Mouse (Mus musculus): Measurements from ENCODE around the gene Slc25a19. TPM values are rescaled to one million over a fixed set of nuclear protein-coding genes. Genes with fewer than 3 reads are reported as not detected.

Slc25a19 gene
- polyA plus RNA-seq, 1 experiment, result 1.3 TPM

DNA sequence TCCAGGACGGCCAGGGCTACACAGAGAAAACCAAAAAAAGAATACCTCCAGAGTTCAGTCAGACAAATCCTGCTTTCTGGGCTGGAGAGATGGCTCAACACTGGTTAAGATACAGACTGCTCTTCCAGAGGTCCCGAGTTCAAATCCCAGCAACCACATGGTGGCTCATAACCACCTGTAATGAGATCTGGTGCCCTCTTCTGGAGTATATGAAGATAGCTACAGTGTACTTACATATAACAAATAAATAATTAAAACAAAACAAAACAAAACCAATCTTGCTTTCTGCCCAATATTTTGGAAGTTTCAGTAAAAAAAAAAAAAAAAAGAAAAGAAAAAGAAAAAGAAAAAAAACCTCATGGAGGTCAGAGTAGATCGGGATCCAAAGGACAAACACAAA is 32.9 kb downstream of the Slc25a19 start:
- H3K9me3 ChIP-seq (ENCODE audit: control insufficient read depth, low read length), result no peaks in the 10 kb centered on the region
- TF ChIP-seq GATA1 (IDR thresholded peaks at IDR 0.05; ENCODE audit: low read length) (no peak), TAL1 (IDR thresholded peaks at IDR 0.05; ENCODE audit: low read length) (no peak)
- no peaks in the 10 kb centered on the region for H3K27me3 ChIP-seq (ENCODE audit: control insufficient read depth)
- H3K36me3 ChIP-seq (ENCODE audit: control insufficient read depth), result peaks cover 90% of the 10 kb centered on the region
- peaks cover 11% of the 10 kb centered on the region for H3K4me1 ChIP-seq (ENCODE audit: control insufficient read depth)
- no peak overlapping the region for H3K4me3 ChIP-seq (replicated peaks)

DNA sequence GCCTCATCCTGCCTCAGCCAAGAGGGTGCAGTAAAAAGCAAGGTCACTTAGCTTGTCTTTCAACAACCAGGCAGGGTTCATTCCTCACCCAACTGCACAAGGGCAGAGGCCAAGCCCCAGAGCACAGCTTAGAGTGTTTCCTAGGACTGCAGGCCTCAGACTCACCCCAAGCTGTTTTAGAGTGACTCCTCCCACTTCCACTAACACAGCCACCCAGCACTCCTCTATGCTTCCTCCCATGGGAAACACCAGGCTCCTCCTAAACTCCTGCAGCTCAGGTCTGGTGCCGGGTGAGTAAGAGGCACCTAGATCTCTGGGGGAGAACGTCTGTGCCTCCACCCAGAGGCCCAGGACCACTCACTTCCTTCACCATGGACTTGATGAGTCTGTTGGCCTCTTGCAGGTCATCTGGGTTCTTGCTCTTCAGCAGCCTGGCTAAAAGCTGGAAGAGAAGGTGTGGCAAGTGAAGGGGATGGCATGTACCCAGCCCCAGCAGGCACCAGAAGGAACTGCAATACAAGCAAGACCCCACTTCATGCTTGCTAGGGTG is 37.5 kb downstream of the Slc25a19 start:
- H3K36me3 ChIP-seq (ENCODE audit: control insufficient read depth), result peaks cover 95% of the 10 kb centered on the region
- no peak overlapping the region for H3K4me3 ChIP-seq (replicated peaks)
- no peaks in the 10 kb centered on the region for H3K9me3 ChIP-seq (ENCODE audit: control insufficient read depth, low read length)
- H3K4me1 ChIP-seq (ENCODE audit: control insufficient read depth), result no peaks in the 10 kb centered on the region
- TF ChIP-seq TAL1 (IDR thresholded peaks at IDR 0.05; ENCODE audit: low read length), result no peak
- TF ChIP-seq GATA1 (IDR thresholded peaks at IDR 0.05; ENCODE audit: low read length), result no peak
- H3K27me3 ChIP-seq (ENCODE audit: control insufficient read depth), result no peaks in the 10 kb centered on the region

DNA sequence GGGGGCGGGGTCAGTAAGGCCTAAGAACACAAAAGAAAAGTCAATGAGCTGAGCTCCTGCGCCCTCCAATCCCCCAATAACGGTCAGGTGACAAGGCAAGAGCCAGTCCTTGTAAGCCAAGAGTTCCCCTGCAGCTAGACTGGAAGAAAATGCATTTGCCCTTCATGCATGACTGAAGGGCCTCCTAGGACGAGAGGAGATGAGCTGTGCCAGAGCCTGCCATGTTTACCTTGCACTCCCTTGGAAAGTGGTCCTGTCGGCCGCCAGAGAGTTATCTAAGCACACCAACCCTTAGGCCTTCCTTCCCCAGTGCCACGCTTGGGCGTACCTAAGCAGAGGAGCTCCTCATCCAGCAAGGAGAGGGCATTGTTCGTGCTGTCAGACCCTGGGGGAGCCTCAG is 40.1 kb downstream of the Slc25a19 start:
- no peaks in the 10 kb centered on the region for H3K27me3 ChIP-seq (ENCODE audit: control insufficient read depth)
- H3K4me3 ChIP-seq (replicated peaks), result no peak overlapping the region
- TF ChIP-seq TAL1 (IDR thresholded peaks at IDR 0.05; ENCODE audit: low read length), result no peak
- no peak for TF ChIP-seq GATA1 (IDR thresholded peaks at IDR 0.05; ENCODE audit: low read length)
- no peaks in the 10 kb centered on the region for H3K9me3 ChIP-seq (ENCODE audit: control insufficient read depth, low read length)
- peaks cover 97% of the 10 kb centered on the region for H3K36me3 ChIP-seq (ENCODE audit: control insufficient read depth)
- H3K4me1 ChIP-seq (ENCODE audit: control insufficient read depth), result no peaks in the 10 kb centered on the region

DNA sequence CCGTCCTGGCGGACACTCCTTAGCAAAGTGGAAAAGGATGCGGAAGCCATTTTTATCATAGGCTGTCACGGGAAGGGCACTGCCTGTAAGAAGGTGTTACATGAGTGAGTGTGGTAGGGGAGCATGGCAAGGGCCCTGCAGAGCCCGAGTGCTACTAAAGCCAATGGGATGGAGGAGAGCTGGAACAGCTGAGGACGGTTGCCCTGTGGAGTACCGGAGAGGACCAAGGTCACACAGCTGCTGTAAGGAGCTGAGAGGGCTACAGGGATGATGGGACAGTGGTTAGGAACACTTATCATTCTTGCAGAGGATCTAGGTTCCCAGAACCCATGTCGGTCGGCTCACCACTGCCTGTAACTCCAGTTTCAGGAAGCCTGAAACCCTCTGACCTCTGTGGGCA is 41.7 kb downstream of the Slc25a19 start:
- TF ChIP-seq GATA1 (IDR thresholded peaks at IDR 0.05; ENCODE audit: low read length) (no peak), TAL1 (IDR thresholded peaks at IDR 0.05; ENCODE audit: low read length) (no peak)
- no peaks in the 10 kb centered on the region for H3K4me1 ChIP-seq (ENCODE audit: control insufficient read depth)
- no peaks in the 10 kb centered on the region for H3K27me3 ChIP-seq (ENCODE audit: control insufficient read depth)
- no peaks in the 10 kb centered on the region for H3K9me3 ChIP-seq (ENCODE audit: control insufficient read depth, low read length)
- H3K36me3 ChIP-seq (ENCODE audit: control insufficient read depth), result peaks cover 98% of the 10 kb centered on the region
- no peak overlapping the region for H3K4me3 ChIP-seq (replicated peaks)

DNA sequence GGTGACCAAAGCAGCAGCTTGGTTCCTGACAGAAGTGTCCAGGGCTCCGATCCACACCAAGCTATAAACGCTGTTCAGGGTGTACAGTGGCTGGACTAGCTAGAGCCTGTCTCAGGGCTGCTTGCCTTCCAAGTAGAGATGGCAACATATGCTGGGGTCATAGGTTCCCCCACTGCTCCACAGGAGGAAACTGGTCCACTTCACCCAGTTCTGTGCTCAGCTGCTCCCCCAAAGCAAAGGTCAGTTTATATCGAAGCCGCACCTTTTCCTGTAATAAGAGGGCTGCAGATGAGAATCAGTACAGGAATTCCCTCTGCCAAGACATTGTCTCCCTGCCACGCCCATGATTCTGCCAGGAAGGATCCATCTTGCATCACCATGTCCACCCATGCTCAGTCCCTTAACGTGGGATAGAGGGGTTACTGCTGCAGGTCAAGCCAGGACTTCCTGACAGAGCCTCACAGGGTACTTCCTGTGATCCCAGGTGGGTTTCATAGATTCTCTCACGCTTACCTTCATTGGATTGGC is 42.5 kb downstream of the Slc25a19 start:
- H3K4me3 ChIP-seq (replicated peaks), result no peak overlapping the region
- H3K36me3 ChIP-seq (ENCODE audit: control insufficient read depth), result peaks cover 98% of the 10 kb centered on the region
- no peaks in the 10 kb centered on the region for H3K4me1 ChIP-seq (ENCODE audit: control insufficient read depth)
- H3K9me3 ChIP-seq (ENCODE audit: control insufficient read depth, low read length), result no peaks in the 10 kb centered on the region
- no peaks in the 10 kb centered on the region for H3K27me3 ChIP-seq (ENCODE audit: control insufficient read depth)
- TF ChIP-seq GATA1 (IDR thresholded peaks at IDR 0.05; ENCODE audit: low read length) (no peak), TAL1 (IDR thresholded peaks at IDR 0.05; ENCODE audit: low read length) (no peak)

DNA sequence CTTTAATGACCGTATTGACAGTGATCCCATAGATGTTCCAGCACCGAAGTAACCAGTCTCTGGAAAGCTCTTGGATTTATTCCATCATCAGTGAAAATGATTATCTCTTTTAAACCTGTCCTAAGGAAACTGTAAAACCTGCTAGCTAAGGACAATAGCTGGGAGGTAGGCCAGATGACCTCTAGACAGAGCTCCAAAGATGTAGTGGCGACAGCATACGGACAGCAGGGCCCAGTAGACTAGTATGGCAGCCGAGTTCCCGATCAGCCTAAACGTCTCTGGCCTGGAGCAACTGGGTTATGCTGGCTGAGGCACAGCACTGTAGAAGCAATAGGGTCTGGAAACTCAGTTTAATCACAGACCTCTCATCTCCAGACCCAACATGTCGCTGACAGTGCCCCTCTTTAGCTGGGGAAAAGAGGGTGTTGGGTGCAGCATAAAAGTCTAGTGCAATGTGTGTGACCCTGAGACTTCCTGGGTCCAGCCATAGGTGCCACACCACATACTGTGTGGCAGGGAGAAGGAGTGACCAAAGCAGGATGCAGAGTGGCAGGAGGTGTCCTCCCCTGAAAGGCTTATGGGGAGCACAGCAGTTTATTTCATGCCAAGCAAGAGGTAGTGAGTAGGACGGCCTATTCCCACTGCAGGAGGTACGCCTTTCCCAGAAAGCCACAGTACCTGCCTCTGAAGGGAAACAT is 43.6 kb downstream of the Slc25a19 start:
- H3K4me1 ChIP-seq (ENCODE audit: control insufficient read depth), result no peaks in the 10 kb centered on the region
- peaks cover 95% of the 10 kb centered on the region for H3K36me3 ChIP-seq (ENCODE audit: control insufficient read depth)
- no peaks in the 10 kb centered on the region for H3K9me3 ChIP-seq (ENCODE audit: control insufficient read depth, low read length)
- no peaks in the 10 kb centered on the region for H3K27me3 ChIP-seq (ENCODE audit: control insufficient read depth)
- no peak for TF ChIP-seq TAL1 (IDR thresholded peaks at IDR 0.05; ENCODE audit: low read length)
- no peak for TF ChIP-seq GATA1 (IDR thresholded peaks at IDR 0.05; ENCODE audit: low read length)
- H3K4me3 ChIP-seq (replicated peaks), result no peak overlapping the region

DNA sequence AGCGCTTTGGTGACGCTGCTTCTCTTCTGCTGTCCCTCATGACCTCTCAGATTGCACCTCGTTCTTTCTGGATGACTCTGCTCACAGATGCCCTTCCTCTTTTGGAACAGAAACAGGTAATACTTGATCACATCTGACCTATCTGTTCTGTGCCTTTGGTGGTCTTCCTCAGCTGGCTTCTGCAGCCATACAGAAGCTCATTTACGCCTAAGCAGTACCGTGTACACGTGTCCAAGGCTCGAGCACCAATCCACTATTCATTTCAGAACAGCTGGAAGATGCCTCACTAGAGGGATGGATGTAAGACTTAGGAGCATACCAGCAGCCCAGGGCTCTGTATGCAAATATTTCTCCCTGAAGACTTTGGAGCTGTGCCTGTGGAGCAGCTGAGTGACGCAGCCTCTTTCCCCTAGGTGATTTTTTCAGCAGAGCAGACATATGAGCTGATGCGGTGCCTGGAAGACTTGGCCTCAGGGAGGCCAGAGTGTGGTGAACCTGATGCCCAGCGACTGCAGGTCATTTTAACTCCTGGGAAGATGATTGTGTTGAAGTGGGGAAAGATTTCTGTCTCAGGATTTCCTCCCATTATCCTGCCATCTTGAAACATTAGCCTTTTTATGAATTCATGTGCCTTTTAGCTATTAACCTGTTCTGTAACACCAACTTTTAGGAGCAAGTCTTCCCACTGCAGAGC is 45.0 kb downstream of the Slc25a19 start:
- Histone ChIP-seq H3K36me3 (ENCODE audit: control insufficient read depth) (peaks cover 97% of the 10 kb centered on the region), H3K9me3 (ENCODE audit: control insufficient read depth, low read length) (no peaks in the 10 kb centered on the region), H3K4me1 (ENCODE audit: control insufficient read depth) (no peaks in the 10 kb centered on the region), H3K27me3 (ENCODE audit: control insufficient read depth) (no peaks in the 10 kb centered on the region), H3K4me3 (replicated peaks) (no peak overlapping the region)
- TF ChIP-seq GATA1 (IDR thresholded peaks at IDR 0.05; ENCODE audit: low read length), result no peak
- no peak for TF ChIP-seq TAL1 (IDR thresholded peaks at IDR 0.05; ENCODE audit: low read length)

DNA sequence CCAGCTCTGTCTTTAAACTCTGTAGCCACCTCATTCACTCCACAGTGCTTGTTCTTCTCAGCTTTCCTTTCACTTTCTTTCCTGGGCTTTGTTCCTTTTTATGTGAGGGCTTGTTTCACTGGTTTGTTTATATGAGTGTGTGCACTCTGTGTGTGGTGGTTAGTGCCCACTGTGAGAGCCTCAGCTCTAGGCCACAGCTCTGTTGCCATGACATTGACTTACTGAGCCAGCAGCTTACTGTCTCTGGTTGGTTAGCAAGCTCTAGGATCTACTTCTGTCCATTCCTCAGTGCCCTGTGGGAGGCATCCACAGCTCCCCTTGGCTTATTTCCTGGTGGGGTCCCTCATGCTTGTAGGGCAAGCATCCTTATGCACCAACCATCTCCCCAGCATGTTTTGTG is 49.0 kb downstream of the Slc25a19 start:
- TF ChIP-seq TAL1 (IDR thresholded peaks at IDR 0.05; ENCODE audit: low read length), result no peak
- TF ChIP-seq GATA1 (IDR thresholded peaks at IDR 0.05; ENCODE audit: low read length), result no peak
- peaks cover 72% of the 10 kb centered on the region for H3K36me3 ChIP-seq (ENCODE audit: control insufficient read depth)
- no peaks in the 10 kb centered on the region for H3K4me1 ChIP-seq (ENCODE audit: control insufficient read depth)
- no peaks in the 10 kb centered on the region for H3K27me3 ChIP-seq (ENCODE audit: control insufficient read depth)
- H3K4me3 ChIP-seq (replicated peaks), result no peak overlapping the region
- H3K9me3 ChIP-seq (ENCODE audit: control insufficient read depth, low read length), result no peaks in the 10 kb centered on the region

DNA sequence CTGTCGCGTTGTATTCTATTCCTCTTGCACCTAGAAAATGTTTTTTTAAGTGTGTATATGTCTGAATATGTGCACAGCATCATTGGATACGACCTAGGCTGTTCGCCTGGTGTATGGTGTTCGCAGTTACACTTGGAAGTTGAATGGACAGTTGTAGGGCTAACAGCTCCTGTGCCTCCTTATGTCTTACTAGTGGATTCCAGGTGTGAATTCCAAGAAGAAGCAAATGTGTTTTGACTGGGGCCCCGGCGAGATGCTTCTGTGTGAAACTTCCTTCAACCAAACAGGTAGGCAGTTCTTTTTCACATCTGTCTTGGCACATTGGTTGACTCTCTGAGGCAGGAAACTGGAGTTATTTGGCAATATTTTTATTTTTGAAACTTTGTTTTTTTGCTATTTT is 63.1 kb downstream of the Slc25a19 start:
- peaks cover 43% of the 10 kb centered on the region for H3K4me1 ChIP-seq (ENCODE audit: control insufficient read depth)
- H3K9me3 ChIP-seq (ENCODE audit: control insufficient read depth, low read length), result no peaks in the 10 kb centered on the region
- no peaks in the 10 kb centered on the region for H3K27me3 ChIP-seq (ENCODE audit: control insufficient read depth)
- no peak for TF ChIP-seq GATA1 (IDR thresholded peaks at IDR 0.05; ENCODE audit: low read length)
- TF ChIP-seq TAL1 (IDR thresholded peaks at IDR 0.05; ENCODE audit: low read length), result no peak
- H3K36me3 ChIP-seq (ENCODE audit: control insufficient read depth), result peaks cover 47% of the 10 kb centered on the region
- H3K4me3 ChIP-seq (replicated peaks), result peak overlapping the region; percentile 99

Other genes with a start within 250 kb of the Slc25a19 start
- 0.01 TPM in 1 of 2 replicates, not detected in the other for gene Cdr2l, start 246.4 kb downstream of the Slc25a19 start, polyA plus RNA-seq (2012)
- 5.7 and 6.6 TPM in 2 replicates for gene Mrpl58, start 224.5 kb downstream of the Slc25a19 start, polyA plus RNA-seq (2012)
- gene Atp5h, start 208.3 kb downstream of the Slc25a19 start, polyA plus RNA-seq (2012), result 19.5 and 23.1 TPM in 2 replicates
- gene Kctd2, start 208.2 kb downstream of the Slc25a19 start, polyA plus RNA-seq (2012), result 1.3 and 1.9 TPM in 2 replicates
- gene Trim80, start 187.8 kb downstream of the Slc25a19 start, polyA plus RNA-seq (2012), result not detected in 2 replicates
- 0.02 TPM in 1 of 2 replicates, not detected in the other for gene Slc16a5, start 165.8 kb downstream of the Slc25a19 start, polyA plus RNA-seq (2012)
- gene Armc7, start 152.6 kb downstream of the Slc25a19 start, polyA plus RNA-seq (2012), result 0.73 and 0.87 TPM in 2 replicates
- gene Nt5c, start 136.4 kb downstream of the Slc25a19 start, polyA plus RNA-seq (2012), result 4.8 and 6.4 TPM in 2 replicates
- gene Jpt1, start 113.9 kb downstream of the Slc25a19 start, polyA plus RNA-seq (2012), result 82.3 and 86.6 TPM in 2 replicates
- 31.3 and 32.9 TPM in 2 replicates for gene Sumo2, start 92.0 kb downstream of the Slc25a19 start, polyA plus RNA-seq (2012)
- gene Nup85, start 63.9 kb downstream of the Slc25a19 start, polyA plus RNA-seq (2012), result 2.8 and 4.0 TPM in 2 replicates
- gene Mrps7, start 24.4 kb downstream of the Slc25a19 start, polyA plus RNA-seq (2012), result 5.1 and 6.7 TPM in 2 replicates
- gene Gga3, start 24.2 kb downstream of the Slc25a19 start, polyA plus RNA-seq (2012), result 0.78 and 0.93 TPM in 2 replicates
- gene Mif4gd, start 15.3 kb downstream of the Slc25a19 start, polyA plus RNA-seq (2012), result 3.6 and 4.8 TPM in 2 replicates
- gene Grb2, start 80.3 kb upstream of the Slc25a19 start, polyA plus RNA-seq (2012), result 3.4 and 3.8 TPM in 2 replicates
- gene Tmem94, start 137.1 kb upstream of the Slc25a19 start, polyA plus RNA-seq (2012), result 6.1 and 6.3 TPM in 2 replicates
- gene Caskin2, start 185.3 kb upstream of the Slc25a19 start, polyA plus RNA-seq (2012), result 10.9 and 12.1 TPM in 2 replicates
- 3.4 and 4.5 TPM in 2 replicates for gene Tsen54, start 186.4 kb upstream of the Slc25a19 start, polyA plus RNA-seq (2012)
- gene Llgl2, start 195.8 kb upstream of the Slc25a19 start, polyA plus RNA-seq (2012), result 2.1 and 2.3 TPM in 2 replicates
- not detected in 2 replicates for gene Myo15b, start 230.1 kb upstream of the Slc25a19 start, polyA plus RNA-seq (2012)

Data from erythroblast, embryonic 14.5 days (primary cell).